Mouse (Mus musculus) brain, embryonic 14.5 days (tissue): ENCODE measurements around the gene Atp5b. TPM values are rescaled to one million over a fixed set of nuclear protein-coding genes. Genes with fewer than 3 reads are reported as not detected.

ENCODE experiments used
- DNase-seq: peaks from one replicate; pipeline ENCODE4 v3.0.0-alpha.2; 2011; ENCODE audit warnings: low read depth
- CTCF ChIP-seq: fragments of 200-500 bp; IDR thresholded peaks from 2 replicates; pipeline ENCODE4 v1.5.1; 2012; ENCODE audit warnings: inconsistent platforms, mild to moderate bottlenecking, moderate library complexity, borderline replicate concordance; ENCODE audit not compliant: insufficient read depth, insufficient read length; ENCODE audit errors: extremely low read depth
- POLR2A ChIP-seq: fragments of 200-500 bp; IDR thresholded peaks from 2 replicates; pipeline ENCODE4 v1.6.1; 2012; ENCODE audit warnings: mild to moderate bottlenecking, inconsistent platforms, borderline replicate concordance; ENCODE audit not compliant: poor library complexity, insufficient read depth, insufficient read length, severe bottlenecking; ENCODE audit errors: extremely low read depth
- polyA plus RNA-seq: library from polyadenylated mRNA; depleted of rRNA; stranded (reverse); fragments of >200 nt; gene quantifications from 2 replicates; pipeline ENCODE4 v1.2.3, GENCODE M21; 2012

The Atp5b gene
- polyA plus RNA-seq, 1 experiment, result 1,616 TPM

DNA sequence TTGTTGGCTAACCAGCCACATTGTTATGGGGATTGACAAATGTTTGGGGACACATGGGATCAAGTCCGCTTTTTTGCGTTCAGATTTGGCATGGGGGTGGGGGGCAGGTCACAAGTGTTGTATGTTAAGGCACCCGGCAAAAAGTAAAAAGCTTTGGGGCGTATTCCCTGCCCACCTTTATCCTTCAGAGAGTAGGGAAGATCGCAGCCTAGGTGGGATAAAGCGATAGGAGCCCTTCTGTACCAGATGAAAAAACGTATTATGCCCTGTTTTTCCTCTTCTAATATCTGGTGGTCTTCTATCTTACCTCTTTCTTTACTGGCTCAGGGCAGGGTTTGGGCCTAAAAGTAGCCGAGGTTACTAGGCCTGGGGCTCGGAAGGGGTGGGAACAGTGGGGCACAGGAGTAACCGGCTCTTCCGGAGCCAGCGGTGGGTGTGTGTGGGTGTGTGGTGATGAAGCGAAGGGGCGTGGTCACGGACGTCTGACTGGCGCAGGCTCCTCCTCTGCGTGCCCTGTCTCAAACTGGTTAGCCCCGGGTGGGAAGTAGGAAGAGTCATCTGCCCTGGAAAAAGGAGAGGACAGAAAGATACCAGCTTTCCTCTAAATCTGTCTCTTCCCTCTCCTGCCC lies 11.4 kb downstream of the Atp5b start:
- no peak for TF ChIP-seq CTCF
- TF ChIP-seq POLR2A, result no peak
- peak; percentile 87 for DNase-seq

DNA sequence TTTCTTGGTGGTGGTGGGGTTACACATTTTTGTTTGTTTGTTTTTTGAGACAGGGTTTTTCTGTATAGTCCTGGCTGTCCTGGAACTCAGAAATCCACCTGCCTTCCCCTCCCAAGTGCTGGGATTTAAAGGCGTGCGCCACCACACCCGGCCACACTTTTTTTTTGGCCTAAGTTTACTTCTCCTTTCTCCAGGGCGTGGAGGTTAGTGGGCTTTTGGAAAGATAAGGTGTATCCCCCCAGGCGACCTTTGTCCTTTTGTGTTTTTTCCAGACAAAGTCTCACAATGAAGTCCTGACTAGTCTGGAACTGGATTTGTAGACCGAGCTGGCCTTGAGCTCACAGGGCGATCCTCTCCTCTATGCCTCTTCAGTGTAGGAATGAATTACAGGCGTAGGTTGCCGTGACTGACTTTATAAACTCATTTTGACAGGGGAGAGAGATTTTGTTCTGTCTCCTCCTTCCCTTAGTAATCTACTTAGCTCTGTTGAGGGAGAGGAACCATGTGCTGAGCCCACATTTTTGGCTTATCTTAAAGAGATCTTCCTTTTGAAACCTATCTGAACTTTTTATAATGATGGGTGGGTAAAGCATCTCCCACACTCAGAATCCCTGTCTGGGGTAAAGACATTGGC lies 12.0 kb downstream of the Atp5b start:
- no peak for TF ChIP-seq CTCF
- no peak for TF ChIP-seq POLR2A
- DNase-seq, result no peak

DNA sequence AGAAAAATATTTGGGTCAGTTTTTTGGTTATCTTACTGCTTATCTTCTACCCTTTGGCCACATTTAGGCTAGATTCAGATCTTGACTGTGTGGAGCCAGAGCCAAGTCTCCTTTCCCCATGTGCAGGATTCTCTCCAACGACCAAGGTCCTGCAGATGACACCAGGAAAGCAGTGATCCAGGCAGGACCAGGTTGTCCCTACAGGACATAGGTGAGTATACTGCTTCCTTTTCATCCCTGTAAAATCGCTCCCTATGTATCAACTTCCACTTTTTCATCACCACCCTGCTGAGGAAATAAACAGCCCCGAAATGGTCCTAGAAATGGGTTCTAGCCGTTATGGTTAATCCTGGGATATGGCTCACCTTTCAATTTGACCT lies 13.2 kb downstream of the Atp5b start:
- DNase-seq, result no peak
- TF ChIP-seq POLR2A (no peak), CTCF (no peak)

DNA sequence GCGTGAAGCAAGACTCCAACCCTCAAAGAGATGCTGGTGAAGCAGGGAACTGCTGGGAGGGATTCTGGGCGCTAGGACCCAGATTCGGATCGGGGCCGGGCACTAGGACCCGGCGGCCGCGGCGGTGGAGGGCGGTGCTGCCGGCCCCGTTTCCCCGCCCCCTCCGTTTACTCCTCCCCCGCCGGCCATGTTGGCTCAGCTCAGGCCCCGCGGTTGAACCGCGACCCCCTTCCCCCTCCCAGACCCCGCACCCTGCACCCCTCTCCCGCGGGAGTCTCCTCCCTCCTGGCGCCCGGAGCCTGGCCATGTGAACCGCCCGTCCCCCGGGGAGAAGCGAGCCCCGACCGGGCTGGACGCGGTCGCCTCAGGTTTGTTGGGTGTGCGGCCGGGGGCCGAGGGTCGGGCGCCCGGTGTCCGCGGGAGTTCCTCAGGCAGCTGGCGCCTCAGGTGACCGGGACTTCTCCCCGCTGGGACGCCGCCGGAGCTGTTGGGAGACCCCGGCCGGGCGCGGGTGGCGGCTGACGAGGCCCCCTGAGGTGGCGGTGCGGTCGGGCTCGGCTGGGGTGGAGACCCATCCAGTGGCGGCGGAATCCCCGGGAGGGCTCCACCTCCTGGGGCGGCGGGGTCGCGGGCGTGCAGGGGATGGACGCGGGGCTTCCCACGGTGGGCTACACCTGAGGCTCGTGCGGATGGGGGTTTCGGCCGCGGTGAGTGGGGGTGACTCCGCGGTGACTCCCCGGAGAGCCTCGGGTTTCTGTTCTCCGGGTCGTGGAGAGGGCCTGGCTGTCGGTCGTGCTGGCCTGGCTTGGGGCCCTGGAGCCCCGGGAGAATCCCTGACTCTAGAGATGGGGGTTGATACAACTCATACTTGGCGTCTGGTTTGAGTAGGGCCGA lies 13.9 kb downstream of the Atp5b start:
- peak; percentile 24; the same call in 1 of the 2 replicates for TF ChIP-seq POLR2A
- TF ChIP-seq CTCF, result peak; percentile 31; the same call in 1 of the 2 replicates
- peak; percentile 96 for DNase-seq

DNA sequence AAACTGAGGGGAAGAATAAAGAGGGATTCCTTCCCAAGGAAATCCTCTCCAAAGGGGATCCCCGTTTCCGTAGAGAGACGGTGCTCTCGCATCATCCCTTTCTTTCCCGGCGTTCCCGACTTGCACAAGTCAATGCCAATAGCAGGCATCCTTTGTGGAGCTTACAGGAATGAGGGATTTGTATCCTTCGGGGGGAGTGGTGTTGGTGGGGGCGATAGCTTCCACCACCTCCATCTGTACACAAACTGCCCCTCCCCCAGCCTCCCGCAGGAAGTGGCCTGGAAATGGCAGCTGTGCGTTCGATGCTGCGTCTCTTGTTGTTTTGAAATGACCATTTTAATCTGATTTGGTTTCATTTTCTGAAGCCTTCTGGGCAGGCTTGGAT lies 14.5 kb downstream of the Atp5b start:
- peak; percentile 79 for DNase-seq
- TF ChIP-seq POLR2A (no peak), CTCF (no peak)

DNA sequence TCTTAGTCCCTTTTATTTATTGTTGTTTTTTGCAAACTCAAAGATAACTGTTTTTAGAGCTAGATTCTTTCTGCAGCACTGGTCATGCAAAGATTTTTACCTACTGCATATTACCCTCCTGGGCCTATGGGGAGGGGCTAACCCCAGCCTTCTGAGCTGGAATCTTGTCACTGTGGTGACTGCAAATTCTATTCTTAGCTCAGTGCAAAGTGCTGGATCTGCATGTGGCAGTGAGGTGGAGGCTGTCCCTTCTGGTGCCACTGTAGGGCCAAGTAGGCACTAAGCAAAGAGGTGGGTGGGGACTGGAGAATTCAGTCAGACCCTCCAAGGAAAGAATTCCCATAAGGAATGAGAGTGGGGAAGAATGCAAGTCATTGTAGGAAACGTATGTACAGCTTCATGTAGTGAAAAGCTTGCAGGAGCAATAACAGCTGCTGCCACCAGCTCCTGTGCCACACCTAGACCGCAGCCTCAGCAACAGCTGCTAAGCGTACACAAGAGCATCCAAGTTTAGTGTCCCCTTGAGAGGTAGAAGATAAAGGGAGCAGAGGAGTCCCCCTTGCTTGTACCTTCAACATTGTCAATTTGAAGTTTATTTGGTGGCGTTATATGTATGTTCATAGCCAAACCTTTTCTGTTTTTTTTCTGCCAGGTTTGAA lies 27.2 kb downstream of the Atp5b start:
- no peak for TF ChIP-seq CTCF
- no peak for TF ChIP-seq POLR2A
- DNase-seq, result no peak

DNA sequence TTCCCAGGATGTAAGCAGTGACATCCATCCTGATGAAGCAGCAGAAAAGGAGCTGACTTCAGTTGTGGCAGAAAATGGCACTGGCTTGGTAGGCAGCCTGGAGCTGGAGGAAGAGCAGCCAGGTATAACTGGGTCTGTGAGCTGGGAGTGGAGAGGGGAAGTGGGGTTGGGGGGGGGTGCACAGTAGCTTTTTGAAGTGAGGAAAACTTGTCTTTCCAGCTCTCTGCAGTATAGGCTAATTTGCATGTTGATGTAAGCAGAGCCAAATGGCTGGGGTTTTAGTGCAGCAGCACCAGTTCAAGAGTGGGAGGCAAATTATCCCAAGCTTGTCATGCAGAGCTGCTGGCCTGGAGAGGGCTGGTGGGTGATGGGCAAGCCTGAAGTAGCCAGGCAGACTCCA lies 28.2 kb downstream of the Atp5b start:
- no peak for DNase-seq
- TF ChIP-seq CTCF, result no peak
- no peak for TF ChIP-seq POLR2A

DNA sequence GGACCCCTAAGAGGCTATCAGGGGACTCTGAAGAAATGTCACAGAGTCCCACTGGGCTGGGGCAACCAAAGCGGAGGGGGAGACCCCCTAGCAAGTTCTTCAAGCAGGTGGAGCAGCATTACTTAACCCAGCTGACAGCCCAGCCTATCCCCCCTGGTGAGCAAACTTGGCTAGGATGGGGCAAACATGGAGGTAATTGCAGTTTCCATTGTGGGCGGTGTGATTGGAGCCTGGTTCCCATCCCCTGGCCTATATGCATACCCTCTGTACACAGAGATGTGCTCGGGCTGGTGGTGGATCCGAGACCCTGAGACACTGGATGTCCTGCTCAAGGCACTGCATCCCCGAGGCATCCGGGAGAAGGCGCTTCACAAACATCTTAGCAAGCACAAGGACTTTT lies 40.8 kb downstream of the Atp5b start:
- no peak for DNase-seq
- TF ChIP-seq POLR2A (no peak), CTCF (no peak)

DNA sequence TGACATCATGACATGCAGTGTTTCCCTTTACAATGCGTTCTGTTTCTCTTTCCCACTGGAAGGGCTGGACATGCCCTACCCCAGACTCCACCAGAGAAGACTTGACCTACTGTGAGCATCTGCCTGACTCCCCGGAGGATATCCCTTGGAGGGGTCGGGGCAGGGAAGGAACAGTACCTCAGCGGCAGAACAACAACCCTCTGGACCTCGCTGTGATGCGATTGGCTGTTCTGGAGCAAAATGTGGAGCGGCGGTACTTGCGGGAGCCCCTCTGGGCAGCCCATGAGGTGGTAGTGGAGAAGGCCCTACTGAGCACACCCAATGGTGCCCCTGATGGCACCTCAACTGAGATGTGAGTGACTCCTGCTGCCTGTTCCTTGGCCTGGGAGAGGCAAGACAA lies 41.8 kb downstream of the Atp5b start:
- TF ChIP-seq CTCF (no peak), POLR2A (no peak)
- DNase-seq, result no peak

DNA sequence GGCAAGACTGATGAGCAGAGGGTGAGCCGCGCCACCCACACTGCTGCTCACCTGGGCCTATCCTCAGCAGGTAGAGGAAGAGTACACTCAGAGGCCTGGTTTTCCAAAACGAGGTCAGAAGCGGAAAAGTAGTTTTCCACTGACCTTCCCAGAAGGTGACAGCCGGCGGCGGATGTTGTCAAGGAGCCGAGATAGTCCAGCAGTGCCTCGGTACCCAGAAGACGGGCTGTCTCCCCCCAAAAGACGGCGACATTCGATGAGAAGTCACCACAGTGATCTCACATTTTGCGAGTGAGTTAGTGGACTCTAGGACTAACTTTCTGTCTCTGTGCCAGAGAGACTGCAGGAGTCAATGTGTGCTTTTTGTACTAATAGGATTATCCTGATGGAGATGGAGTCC lies 42.9 kb downstream of the Atp5b start:
- TF ChIP-seq CTCF, result no peak
- no peak for TF ChIP-seq POLR2A
- DNase-seq, result no peak

DNA sequence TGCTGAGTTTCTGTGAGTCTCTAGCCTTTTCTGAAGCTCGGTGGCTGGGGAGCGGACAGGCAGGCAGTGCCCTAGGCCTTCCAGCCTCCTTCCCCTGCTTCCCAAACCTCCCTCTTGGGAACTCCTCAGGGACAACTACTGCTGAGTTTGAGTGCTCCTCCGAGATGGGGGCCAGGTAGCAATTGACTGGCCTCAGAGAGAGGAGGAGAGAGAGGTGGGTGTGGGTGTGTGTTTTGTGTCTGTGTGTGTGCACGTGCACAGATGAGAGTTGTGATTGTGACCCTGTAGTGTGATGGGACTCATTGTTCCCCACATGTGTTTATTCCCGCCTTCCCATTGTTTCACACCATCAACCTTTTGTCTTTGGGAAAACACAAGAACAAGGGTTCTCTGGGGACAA lies 44.4 kb downstream of the Atp5b start:
- TF ChIP-seq CTCF (no peak), POLR2A (no peak)
- DNase-seq, result no peak
